Mouse (Mus musculus) natural killer cell, adult 2 months (primary cell): ENCODE measurements around the gene Gpr146.

Source experiments
- DNase-seq, 2 experiments: peaks; one replicate each; pipeline ENCODE4 v3.0.0; 2022; ENCODE audit warnings: low spot score in 2 of 2

Gpr146 gene

DNA sequence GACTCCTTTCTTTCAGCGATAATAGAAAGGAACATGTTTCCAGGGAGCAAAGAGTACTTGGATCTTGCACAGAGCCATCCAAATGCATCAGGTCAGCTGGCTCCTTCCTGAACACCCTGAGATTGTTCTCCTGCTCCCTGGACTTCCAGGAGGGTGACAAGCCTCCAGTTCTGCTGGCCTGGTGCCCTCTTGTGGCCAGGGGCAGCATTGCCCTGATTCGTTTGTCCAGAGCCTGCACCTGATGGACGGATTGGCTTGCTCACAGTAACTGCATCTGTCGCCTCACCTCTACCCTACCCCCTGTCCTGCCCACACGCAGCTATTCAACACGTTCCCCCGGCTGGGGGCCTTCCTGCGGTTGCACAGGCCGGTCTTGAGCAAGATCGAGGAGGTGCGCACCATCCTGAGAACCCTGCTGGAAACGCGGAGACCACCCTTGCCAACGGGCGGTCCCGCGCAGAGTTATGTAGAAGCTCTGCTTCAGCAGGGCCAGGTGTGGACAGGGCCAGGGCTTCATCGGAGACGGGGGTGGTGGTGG is 22.2 kb upstream of the Gpr146 start:
- DNase-seq: peak; percentile 39 to 63

DNA sequence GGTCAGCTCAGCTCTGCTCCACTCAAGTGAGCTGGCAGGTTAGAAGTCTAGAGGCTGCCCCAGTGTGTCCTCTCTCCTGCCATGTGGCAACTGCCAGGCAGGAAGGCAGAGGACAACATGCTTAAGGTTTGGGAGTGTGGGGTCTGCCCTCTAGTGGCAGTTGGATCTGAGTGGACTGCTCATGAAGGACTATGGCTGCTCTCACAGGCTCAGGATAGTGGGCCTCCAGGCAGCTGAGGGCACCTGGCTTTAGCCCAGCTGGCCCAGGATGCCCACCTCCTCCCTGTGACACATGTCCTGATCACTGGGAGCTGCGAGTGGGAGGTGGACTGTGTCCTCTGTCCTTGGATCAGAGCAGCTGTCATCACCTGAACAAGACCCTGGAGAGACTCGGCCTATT is 18.8 kb upstream of the Gpr146 start:
- peak in 1 of 2 experiments; percentile 28 for DNase-seq

DNA sequence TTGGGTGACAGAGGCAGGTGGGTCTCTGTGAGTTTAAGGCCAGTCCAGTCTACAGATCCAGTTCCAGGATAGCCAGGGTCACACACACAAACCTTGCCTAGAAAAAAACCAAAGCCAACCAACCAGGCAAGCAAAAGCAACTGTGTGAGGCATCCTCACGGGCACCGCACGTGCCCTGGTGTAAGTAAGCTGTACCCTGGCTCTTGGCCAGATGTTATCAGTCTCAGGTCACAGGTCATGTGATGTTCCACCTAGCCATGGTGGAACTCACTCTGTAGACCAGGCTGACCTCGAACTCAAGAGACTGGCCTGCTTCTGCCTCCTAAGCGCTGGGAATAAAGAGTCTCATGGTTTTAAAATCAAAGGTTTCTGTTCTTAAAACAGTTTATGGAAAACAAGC is 18.3 kb upstream of the Gpr146 start:
- no peak for DNase-seq

DNA sequence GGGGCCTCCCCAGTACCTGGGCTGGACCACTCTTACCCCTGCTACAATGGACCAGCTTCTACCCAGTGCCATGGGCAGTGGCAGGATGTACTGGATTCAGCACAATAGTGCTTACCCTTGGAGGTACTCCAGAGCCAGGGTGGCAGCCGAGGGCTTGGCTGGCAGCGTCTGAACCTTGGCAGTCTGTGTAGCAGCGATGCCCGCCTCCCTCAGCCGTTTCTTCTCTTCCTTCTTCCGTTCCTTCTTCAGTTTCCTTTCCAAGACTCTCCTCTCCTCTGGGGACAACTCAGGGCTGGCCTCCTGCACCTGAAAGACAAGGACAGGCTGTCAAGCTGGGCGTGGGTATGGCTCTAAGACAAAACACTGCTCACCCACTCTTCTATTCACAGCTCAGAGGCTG is 13.6 kb upstream of the Gpr146 start:
- DNase-seq: no peak

DNA sequence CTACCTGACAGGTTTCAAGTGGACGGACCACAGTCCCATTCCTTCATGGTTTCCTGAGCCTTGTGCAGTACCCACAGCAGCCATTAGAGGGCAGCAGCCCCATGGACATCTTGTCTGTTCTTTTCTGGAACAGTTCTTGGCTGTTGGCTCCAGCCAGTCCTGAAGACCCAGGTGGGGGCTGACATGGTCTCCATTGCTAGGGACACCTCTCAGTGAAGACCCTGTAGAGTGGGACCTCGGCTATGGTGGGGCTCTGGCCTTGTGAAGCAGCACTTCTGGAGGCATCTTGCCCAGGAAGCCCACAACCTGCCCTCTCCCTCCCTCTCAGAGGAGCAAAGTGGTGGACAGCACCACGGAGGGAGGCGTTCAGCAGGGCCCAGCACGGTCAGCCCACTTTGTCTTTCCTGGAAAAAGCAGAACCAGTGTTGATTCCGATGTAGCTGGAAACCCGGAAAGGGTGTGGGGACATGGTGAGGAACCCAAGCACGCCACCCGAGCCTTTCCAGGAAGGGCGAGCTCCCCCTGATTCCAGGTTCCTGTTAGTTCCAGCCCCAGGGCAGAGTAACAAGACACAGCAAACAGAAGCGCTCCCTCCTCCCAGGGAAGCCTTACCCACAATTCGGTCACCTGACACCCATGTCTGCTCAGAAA is 13.1 kb upstream of the Gpr146 start:
- peak; percentile 78 to 83 for DNase-seq

DNA sequence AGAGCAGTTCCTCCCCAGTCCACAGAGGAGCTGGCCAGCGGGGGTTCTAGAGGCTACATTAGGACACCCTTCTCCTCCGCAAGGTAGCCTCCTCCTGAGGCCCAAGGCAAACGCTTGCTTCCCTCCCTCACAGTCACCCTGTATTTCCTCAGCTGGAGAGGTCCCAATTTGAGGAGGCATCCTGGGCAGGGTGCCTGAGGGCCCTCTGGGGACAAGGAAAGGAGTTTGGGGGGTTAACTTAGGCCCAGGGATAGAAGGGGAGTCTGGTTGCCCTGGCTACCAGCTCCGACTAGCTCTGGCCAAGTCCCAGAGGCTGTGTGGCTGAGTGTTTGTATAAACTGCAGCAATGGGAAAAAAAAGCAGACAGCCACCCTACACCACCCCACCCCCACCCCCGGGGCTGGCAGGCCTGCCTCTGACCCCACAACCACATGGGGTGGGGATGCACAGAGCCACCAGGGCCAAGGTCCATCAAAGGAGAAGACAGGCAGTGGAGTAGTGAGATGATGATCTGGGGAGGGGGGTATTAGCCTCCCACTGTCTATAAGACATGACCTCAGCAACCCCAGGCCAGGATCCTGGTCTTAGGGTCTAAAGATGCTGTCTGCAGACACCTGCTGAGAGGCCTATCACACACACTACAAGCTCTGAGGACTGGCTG is 12.5 kb upstream of the Gpr146 start:
- DNase-seq: no peak

- DNase-seq: no peak
These were observed 11.7 kb upstream of the Gpr146 start for GRCm38 (mm10) chr5:139365827-139366226.

DNA sequence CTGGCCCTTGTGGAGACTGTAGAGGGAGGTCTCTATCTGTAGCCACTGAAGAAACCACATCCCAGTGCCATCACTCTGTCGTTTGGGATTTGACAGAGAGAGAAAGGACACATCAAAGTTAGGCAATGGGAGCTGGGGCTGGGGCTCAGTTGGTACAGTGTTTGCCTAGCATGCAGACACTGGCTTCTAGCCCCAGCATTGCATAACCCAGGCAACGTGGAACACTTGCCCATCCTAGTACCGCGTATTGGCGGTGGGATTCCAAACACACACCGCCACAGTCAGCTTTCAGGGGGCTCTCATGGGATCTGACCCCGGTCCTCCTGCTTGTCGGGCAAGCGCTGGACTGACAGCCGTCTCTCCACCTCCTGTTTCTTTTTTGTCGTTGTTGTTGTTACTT is 11.0 kb upstream of the Gpr146 start:
- no peak for DNase-seq

GRCm38 (mm10) chr5:139367884-139368458 is 9.5 kb upstream of the Gpr146 start:
- DNase-seq: peak in 1 of 2 experiments; percentile 47

DNA sequence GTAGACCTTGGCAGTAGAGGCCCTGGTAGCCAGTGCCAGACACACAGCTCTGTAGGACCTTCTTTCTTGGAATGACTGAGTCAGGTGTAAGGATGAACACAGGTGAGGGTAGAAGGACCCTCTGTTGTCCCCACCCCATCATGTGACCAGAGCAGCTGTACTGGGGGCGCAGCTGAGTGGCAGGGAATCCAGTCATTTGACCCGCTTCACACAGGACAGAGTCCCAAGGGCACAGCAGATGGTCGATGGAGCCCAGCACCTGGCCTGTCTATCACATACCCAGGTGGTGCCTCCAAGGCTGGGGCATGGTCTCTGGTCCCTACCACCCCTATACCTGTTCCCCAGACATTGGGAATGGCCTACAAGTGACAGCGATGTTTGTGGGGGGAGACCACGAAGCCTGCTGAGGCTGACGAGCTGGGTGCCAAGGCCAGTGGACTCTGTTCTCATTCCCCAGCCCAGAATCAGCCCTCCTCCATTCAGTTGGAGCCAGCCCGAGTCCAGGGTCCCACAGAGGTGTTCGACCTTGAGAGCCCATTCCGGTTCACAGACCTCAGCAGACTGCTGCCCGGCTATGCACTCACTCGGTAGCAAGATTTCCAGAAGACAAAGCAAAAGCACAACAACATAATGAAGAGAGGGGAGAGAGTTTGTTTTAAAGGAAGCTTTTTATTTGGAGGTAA is 8.7 kb upstream of the Gpr146 start:
- no peak for DNase-seq

DNA sequence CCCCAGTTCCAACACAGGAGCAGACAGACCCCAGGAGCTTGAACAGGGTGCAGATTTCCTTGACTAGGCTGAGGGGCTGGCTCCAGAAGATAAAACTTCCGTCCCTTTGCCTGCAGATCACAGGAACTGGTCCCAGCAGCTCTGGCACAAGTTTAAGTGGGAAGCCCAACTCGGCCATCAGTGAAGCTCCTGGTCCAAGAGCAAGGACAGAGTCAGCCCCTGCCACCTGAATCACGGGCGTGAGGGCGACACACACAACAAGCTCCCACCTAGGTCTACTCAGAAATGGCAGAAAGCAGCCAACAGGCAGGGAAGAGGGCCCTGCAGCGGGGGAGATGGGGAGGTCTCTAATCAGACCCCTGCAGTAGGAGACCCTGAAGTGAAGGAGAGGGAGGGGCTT is 7.2 kb upstream of the Gpr146 start:
- DNase-seq: no peak

- DNase-seq: no peak
These were observed 6.4 kb upstream of the Gpr146 start for GRCm38 (mm10) chr5:139371118-139371517.

DNA sequence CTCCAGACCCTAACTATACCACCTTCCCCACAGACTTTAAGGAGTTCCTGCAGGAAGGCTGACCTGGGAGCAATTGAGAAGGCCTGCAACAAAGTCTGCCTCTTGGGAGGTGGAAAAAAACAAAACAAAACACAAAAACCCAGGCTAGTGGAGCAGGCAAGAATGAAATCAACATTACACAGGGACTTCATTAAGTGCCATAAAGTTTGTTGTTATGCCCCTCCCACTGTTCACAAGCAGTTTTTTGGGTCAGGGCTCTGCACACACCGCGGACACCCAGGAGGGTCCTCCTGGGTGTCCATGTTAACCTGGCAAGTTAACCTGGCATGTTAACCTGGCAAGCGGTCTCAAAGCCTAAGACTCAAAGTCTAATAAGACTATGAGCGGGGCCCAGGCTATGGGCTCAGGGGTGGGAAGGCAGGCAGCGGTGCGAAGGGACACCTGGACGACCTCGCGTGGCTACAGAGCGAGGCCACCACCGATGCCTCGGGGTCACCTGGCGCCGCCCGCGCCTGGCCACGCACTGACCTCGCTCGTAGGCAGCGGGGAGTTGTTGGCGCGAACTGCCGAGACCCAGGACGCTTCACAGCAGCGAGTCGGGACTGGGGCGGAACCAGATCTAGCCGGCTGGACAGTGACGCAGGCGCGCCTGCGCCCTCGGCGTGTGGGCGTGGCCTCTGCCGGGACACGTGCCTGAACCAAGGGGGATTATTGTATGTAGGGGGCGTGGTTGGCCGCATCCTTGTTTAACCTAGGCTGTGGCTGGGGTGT is 5.7 kb upstream of the Gpr146 start:
- DNase-seq: peak; percentile 87 to 92

- DNase-seq: no peak
These were observed 4.4 kb upstream of the Gpr146 start for GRCm38 (mm10) chr5:139373126-139373525.

DNA sequence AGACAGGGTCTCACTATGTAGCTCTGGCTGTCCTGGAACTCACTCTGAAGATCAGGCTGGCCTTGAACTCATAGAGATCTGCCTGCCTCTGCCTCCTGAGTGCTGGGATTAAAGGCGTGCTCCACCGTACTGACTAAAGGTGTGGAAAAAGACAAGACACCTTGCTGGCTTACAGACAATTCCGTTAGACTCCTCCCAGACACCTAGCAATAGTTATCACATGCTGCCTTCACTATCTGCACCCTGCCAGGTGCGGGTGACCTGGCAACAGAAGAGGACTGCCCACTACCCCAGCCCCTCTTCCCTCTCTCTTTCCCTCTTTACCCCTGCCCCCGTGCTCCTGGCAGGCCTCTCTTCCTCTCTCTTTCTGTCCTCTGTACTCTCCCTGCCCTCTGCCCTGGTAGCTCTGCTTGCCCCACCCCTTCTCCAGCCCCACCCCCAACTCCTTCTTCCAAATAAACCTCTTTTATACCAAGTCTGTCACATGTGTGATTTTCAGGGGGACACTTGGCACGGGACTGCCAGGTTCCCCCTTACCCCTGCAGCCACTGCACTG is 3.5 kb upstream of the Gpr146 start:
- no peak for DNase-seq

- DNase-seq: no peak
These were observed 2.7 kb upstream of the Gpr146 start for GRCm38 (mm10) chr5:139374841-139375240.

DNA sequence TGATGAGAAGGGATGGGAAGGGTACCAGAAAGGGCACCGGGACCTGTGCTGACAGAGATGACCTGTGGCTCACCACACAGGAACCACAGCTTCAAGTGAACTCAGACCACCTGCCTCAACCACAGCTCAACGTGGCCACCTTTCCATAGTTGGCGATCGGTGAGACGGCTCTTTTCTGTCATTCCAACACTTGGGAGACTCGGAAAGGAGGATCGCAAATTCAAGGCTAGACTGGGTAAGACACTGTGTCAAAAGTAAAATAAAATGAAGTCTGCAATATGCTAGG is 717 bp downstream of the Gpr146 start:
- no peak for DNase-seq

DNA sequence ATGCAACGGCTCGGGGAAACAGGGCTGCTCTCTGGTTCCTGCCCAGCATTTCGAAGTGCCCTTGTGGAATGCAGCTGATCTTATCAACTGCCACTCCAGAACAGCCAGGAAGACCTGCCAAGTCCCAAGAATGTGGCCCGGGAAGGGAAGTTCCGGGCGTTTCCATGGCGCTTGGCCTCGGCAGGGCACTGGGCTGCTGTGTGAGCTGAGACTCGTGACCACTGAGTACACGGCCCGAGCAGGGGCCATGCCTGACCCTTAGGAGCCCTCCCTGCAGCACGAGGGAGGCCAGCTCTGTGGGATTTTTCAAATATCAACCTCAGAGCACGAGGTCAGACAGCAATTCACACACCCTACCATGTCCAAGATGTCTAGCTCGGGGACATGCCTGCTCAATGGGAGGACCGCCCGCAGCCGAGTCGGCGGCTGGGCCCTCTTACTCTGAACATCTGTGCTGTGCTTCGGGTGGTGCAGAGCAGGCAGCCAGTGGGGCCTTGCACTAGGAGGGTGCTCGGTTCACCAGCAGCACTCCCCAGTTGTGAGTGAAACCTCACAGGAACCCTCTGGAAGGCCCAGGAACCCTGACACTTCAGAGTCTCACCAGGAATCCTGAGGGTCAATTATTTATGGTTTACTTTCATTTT is 1.6 kb downstream of the Gpr146 start:
- no peak for DNase-seq

DNA sequence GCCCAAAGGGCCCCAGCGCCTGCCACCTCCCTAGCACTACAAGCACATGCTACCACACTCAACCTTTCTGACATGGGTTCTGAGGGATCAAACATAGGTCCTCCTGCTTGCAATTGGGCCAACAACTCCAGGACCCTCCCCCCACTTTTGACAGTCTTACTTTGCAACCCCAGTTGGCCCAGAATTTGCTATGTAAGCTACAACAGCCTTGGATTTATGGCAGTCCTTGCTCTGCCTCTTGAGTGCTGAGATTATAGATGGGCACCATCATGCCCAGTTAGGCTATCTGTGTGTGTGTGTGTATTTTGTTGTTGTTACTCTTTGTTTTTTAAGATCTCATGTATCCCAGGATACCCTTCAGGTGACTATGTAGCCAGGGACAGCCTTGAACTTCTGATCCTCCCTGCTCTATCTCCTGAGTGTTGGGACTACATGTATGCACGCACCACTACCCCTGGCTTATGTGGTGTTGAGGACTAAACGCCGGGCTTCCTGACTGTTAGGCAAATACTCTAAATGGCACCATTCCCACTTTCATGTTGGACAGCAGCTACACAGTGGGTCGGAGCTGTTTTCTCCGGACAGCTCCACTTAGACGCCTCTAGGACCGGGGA is 2.4 kb downstream of the Gpr146 start:
- DNase-seq: no peak

DNA sequence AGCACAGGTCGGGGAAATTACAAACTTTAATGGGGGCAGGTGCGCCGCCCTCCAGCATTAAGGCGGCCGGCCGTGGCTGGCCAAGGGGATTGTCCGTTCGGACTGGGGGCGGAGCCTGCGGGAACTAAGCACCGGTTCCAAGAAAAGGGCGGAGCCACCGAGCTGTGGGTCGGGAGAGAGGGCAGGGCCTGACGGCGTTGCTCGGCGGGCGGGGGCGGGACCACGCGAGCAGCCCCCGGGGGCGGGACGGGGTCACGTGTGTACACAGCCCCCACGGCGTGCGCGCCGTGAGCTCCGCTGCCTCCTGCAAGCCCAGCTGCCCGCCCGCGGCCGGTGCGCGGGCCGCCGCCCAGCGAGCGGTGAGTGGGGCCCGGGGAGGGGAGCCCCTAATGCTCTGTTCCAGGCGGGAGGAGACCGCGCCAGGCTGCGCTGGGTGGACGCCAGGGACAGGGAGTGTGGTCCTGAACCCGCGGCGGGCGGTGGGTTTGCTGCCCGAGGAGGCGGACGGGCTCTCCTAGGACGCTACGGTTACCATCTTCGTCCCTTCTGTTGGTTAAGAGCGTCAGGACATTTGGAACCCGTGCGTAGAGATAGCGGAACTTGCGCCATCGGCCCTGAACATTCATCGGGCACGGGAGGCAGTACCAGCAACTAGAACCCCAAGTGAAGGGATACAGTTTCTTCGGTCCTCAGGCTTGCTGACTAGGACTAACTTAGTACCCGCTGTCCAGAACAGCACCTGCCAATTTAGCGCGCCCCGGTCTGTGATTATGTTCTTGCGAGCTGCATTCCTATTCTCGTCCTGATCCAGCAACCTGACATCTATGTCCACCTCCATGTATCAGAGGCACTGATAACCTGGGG is 3.1 kb downstream of the Gpr146 start:
- peak; percentile 71 to 73 for DNase-seq
